Mouse (Mus musculus): ENCODE measurements around the gene Acap2. TPM values are rescaled to one million over a fixed set of nuclear protein-coding genes. Genes with fewer than 3 reads are reported as not detected.

Acap2 gene
- polyA plus RNA-seq, 1 experiment from 2014 or later = 17.2 TPM

DNA sequence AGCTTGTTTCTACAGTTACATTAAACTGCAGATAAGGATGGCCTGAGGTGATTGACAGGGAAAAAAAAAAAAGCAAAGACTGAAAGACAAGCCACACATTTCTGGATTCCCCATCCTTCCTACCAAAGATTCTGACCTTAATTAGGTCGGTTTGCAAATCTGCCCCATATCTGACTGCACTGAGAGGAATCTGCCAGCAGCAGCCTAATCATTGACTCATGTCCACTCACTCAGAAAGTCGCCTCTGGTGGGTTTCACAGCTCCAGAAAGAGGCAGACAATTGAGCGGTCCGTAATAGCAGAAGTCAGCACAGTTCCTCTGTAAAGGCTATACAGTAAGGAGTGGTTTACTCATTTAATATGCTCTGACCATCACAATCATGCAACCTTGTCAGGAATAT is 51.2 kb downstream of the Acap2 start:
- no peak for DNase-seq (ENCODE audit: low spot score)
- H3K9ac ChIP-seq (ENCODE audit: low read depth, low read length) = no peak overlapping the region
- no peaks in the 10 kb centered on the region for H3K27me3 ChIP-seq (replicated peaks; ENCODE audit: control insufficient read depth, insufficient read depth, low read length)
- ATAC-seq (replicated peaks; ENCODE audit: low FRiP score) = no peak
- no peak overlapping the region for H3K4me2 ChIP-seq
- WGBS = 84% methylated on average over 4 of the region's 4 CpGs
- no peak overlapping the region for H3K4me3 ChIP-seq (ENCODE audit: low read depth, low read length)
- H3K27ac ChIP-seq (ENCODE audit: low read depth, low read length) = no peak overlapping the region
- H3K9me3 ChIP-seq (ENCODE audit: control insufficient read depth, low read length) = no peaks in the 10 kb centered on the region
- H3K36me3 ChIP-seq (ENCODE audit: control insufficient read depth, insufficient read depth, low read length) = peaks cover 10% of the 10 kb centered on the region
- no peaks in the 10 kb centered on the region for H3K4me1 ChIP-seq (replicated peaks; ENCODE audit: control insufficient read depth, insufficient read depth, low read length)

DNA sequence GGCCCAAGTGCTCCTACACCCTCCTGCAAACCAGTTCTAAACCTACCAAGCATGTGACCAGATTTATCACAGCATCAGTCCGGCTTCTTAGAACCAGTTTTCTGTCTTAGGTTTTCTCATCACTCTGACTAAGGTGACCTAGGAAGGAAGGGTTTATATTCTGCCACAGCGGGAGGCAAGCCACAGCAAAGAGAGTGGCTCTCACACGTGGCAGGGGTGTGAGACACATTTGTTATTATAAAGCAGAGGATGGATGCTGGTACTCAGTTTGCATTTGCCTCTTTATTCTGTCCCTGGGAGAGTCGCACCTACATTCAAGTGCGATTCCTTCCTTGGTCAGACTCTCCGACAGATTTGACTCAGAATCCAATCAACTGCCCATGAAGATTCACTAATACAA is 52.2 kb downstream of the Acap2 start:
- no peak for ATAC-seq (replicated peaks; ENCODE audit: low FRiP score)
- no peaks in the 10 kb centered on the region for H3K27me3 ChIP-seq (replicated peaks; ENCODE audit: control insufficient read depth, insufficient read depth, low read length)
- 72% methylated on average over 6 of the region's 6 CpGs for WGBS
- no peak for DNase-seq (ENCODE audit: low spot score)
- no peaks in the 10 kb centered on the region for H3K9me3 ChIP-seq (ENCODE audit: control insufficient read depth, low read length)
- H3K27ac ChIP-seq (ENCODE audit: low read depth, low read length) = no peak overlapping the region
- H3K4me3 ChIP-seq (ENCODE audit: low read depth, low read length) = no peak overlapping the region
- H3K4me1 ChIP-seq (replicated peaks; ENCODE audit: control insufficient read depth, insufficient read depth, low read length) = no peaks in the 10 kb centered on the region
- H3K9ac ChIP-seq (ENCODE audit: low read depth, low read length) = no peak overlapping the region
- H3K36me3 ChIP-seq (ENCODE audit: control insufficient read depth, insufficient read depth, low read length) = peaks cover 7% of the 10 kb centered on the region; the same call in 1 of the 2 replicates
- no peak overlapping the region for H3K4me2 ChIP-seq

DNA sequence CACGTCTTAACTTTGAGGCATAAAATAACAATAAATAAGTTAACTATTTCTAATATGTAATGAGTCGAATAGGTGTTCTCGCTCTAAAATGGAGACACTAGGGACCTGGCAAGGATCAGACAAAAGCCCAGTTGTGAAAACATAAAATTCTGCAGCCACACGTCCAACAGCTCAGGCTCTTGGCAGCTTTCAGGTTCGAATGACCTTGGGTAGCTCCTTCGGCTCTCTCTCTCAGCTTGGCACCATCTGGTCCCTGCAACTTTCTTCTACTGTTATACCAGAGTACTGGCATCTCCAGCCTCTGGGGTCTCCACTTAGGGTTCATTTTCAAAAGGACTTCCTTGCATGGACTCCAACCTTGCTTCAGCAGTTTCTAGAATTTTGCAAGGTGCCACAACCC is 53.3 kb downstream of the Acap2 start:
- Histone ChIP-seq H3K4me1 (replicated peaks; ENCODE audit: control insufficient read depth, insufficient read depth, low read length) (no peaks in the 10 kb centered on the region), H3K36me3 (ENCODE audit: control insufficient read depth, insufficient read depth, low read length) (peaks cover 7% of the 10 kb centered on the region; the same call in 1 of the 2 replicates), H3K4me3 (ENCODE audit: low read depth, low read length) (no peak overlapping the region), H3K27ac (ENCODE audit: low read depth, low read length) (no peak overlapping the region), H3K9me3 (ENCODE audit: control insufficient read depth, low read length) (no peaks in the 10 kb centered on the region), H3K4me2 (no peak overlapping the region), H3K9ac (ENCODE audit: low read depth, low read length) (no peak overlapping the region), H3K27me3 (replicated peaks; ENCODE audit: control insufficient read depth, insufficient read depth, low read length) (no peaks in the 10 kb centered on the region)
- ATAC-seq (replicated peaks; ENCODE audit: low FRiP score) = no peak
- WGBS = 85% methylated on average over 6 of the region's 6 CpGs
- no peak for DNase-seq (ENCODE audit: low spot score)

DNA sequence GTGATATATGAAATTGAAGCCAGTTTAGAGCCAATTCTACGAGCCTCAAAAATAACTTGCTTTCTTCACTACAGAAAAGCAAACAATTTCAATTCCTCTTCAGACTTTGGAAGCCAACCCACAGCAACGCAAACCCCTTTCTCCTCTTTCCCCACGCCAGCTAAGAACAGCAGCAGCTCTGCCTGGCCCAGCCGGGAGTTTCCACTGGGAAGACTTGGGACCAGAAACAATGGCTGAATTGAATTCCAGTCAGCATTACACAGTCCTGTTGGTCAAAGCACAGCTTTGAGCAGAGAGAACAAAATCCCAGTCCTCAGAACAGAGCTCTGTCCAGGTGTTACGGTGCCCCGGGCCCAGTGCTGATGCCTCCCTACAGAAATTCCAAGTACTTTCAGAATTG is 59.1 kb downstream of the Acap2 start:
- H3K4me3 ChIP-seq (ENCODE audit: low read depth, low read length) = no peak overlapping the region
- no peaks in the 10 kb centered on the region for H3K27me3 ChIP-seq (replicated peaks; ENCODE audit: control insufficient read depth, insufficient read depth, low read length)
- no peak for ATAC-seq (replicated peaks; ENCODE audit: low FRiP score)
- no peak overlapping the region for H3K9ac ChIP-seq (ENCODE audit: low read depth, low read length)
- no peak overlapping the region for H3K4me2 ChIP-seq
- H3K36me3 ChIP-seq (ENCODE audit: control insufficient read depth, insufficient read depth, low read length) = 0 out of 2 replicates have a peak, but pooled peaks cover 2% of the 10 kb centered on the region
- no peaks in the 10 kb centered on the region for H3K9me3 ChIP-seq (ENCODE audit: control insufficient read depth, low read length)
- 91% methylated on average over 6 of the region's 6 CpGs for WGBS
- H3K27ac ChIP-seq (ENCODE audit: low read depth, low read length) = no peak overlapping the region
- H3K4me1 ChIP-seq (replicated peaks; ENCODE audit: control insufficient read depth, insufficient read depth, low read length) = no peaks in the 10 kb centered on the region
- DNase-seq (ENCODE audit: low spot score) = no peak

- Histone ChIP-seq H3K27me3 (replicated peaks; ENCODE audit: control insufficient read depth, insufficient read depth, low read length) (no peaks in the 10 kb centered on the region), H3K4me1 (replicated peaks; ENCODE audit: control insufficient read depth, insufficient read depth, low read length) (no peaks in the 10 kb centered on the region), H3K4me3 (ENCODE audit: low read depth, low read length) (no peak overlapping the region), H3K4me2 (no peak overlapping the region), H3K36me3 (ENCODE audit: control insufficient read depth, insufficient read depth, low read length) (peaks cover 2% of the 10 kb centered on the region; the same call in 1 of the 2 replicates), H3K27ac (ENCODE audit: low read depth, low read length) (no peak overlapping the region), H3K9ac (ENCODE audit: low read depth, low read length) (no peak overlapping the region), H3K9me3 (ENCODE audit: control insufficient read depth, low read length) (no peaks in the 10 kb centered on the region)
- no peak for ATAC-seq (replicated peaks; ENCODE audit: low FRiP score)
- 67% methylated on average over 13 of the region's 13 CpGs for WGBS
- no peak for DNase-seq (ENCODE audit: low spot score)
Observed at GRCm38 (mm10) chr16:31136616-31137253, 64.3 kb downstream of the Acap2 start.

- peaks cover 2% of the 10 kb centered on the region; the same call in 1 of the 2 replicates for H3K36me3 ChIP-seq (ENCODE audit: control insufficient read depth, insufficient read depth, low read length)
- no peak overlapping the region for H3K4me3 ChIP-seq (ENCODE audit: low read depth, low read length)
- no peak for ATAC-seq (replicated peaks; ENCODE audit: low FRiP score)
- no peaks in the 10 kb centered on the region for H3K4me1 ChIP-seq (replicated peaks; ENCODE audit: control insufficient read depth, insufficient read depth, low read length)
- H3K9ac ChIP-seq (ENCODE audit: low read depth, low read length) = no peak overlapping the region
- DNase-seq (ENCODE audit: low spot score) = no peak
- 77% methylated on average over 8 of the region's 8 CpGs for WGBS
- H3K4me2 ChIP-seq = no peak overlapping the region
- H3K27ac ChIP-seq (ENCODE audit: low read depth, low read length) = no peak overlapping the region
- H3K27me3 ChIP-seq (replicated peaks; ENCODE audit: control insufficient read depth, insufficient read depth, low read length) = no peaks in the 10 kb centered on the region
- no peaks in the 10 kb centered on the region for H3K9me3 ChIP-seq (ENCODE audit: control insufficient read depth, low read length)
Observed at GRCm38 (mm10) chr16:31135519-31135918, 65.5 kb downstream of the Acap2 start.

GRCm38 (mm10) chr16:31131531-31131930 is 69.5 kb downstream of the Acap2 start:
- H3K36me3 ChIP-seq (ENCODE audit: control insufficient read depth, insufficient read depth, low read length) = no peaks in the 10 kb centered on the region; the same call in 1 of the 2 replicates
- no peak overlapping the region for H3K4me3 ChIP-seq (ENCODE audit: low read depth, low read length)
- H3K9me3 ChIP-seq (ENCODE audit: control insufficient read depth, low read length) = no peaks in the 10 kb centered on the region
- H3K4me2 ChIP-seq = no peak overlapping the region
- no peak overlapping the region for H3K9ac ChIP-seq (ENCODE audit: low read depth, low read length)
- no peak overlapping the region for H3K27ac ChIP-seq (ENCODE audit: low read depth, low read length)
- WGBS = 66% methylated on average over 5 of the region's 5 CpGs
- no peaks in the 10 kb centered on the region for H3K27me3 ChIP-seq (replicated peaks; ENCODE audit: control insufficient read depth, insufficient read depth, low read length)
- DNase-seq (ENCODE audit: low spot score) = no peak
- no peaks in the 10 kb centered on the region for H3K4me1 ChIP-seq (replicated peaks; ENCODE audit: control insufficient read depth, insufficient read depth, low read length)
- ATAC-seq (replicated peaks; ENCODE audit: low FRiP score) = no peak

DNA sequence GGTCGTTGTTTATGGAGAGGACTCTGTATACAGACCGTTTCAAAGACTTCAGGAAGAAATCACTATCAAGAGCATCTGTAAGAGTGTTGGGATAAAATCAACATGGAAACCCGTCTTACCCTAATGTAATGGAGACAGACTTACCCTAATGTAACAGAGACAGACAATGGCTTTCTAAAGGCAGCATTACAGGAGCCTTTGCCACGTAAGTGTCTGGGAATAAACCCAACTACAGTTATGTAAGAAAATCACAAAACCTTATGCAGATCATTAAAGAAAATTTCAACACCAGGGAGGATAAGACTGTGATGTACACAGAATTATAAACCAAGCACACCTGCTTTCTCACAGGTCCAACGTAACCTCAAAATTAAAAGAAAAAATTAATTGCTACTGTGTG is 72.9 kb downstream of the Acap2 start:
- no peak overlapping the region for H3K4me3 ChIP-seq (ENCODE audit: low read depth, low read length)
- no peaks in the 10 kb centered on the region for H3K4me1 ChIP-seq (replicated peaks; ENCODE audit: control insufficient read depth, insufficient read depth, low read length)
- H3K27ac ChIP-seq (ENCODE audit: low read depth, low read length) = no peak overlapping the region
- WGBS = 86% methylated on average over 5 of the region's 5 CpGs
- ATAC-seq (replicated peaks; ENCODE audit: low FRiP score) (no peak), DNase-seq (ENCODE audit: low spot score) (no peak)
- H3K36me3 ChIP-seq (ENCODE audit: control insufficient read depth, insufficient read depth, low read length) = peaks cover 2% of the 10 kb centered on the region; the same call in 1 of the 2 replicates
- H3K9me3 ChIP-seq (ENCODE audit: control insufficient read depth, low read length) = no peaks in the 10 kb centered on the region
- H3K27me3 ChIP-seq (replicated peaks; ENCODE audit: control insufficient read depth, insufficient read depth, low read length) = no peaks in the 10 kb centered on the region
- H3K9ac ChIP-seq (ENCODE audit: low read depth, low read length) = no peak overlapping the region
- H3K4me2 ChIP-seq = no peak overlapping the region

DNA sequence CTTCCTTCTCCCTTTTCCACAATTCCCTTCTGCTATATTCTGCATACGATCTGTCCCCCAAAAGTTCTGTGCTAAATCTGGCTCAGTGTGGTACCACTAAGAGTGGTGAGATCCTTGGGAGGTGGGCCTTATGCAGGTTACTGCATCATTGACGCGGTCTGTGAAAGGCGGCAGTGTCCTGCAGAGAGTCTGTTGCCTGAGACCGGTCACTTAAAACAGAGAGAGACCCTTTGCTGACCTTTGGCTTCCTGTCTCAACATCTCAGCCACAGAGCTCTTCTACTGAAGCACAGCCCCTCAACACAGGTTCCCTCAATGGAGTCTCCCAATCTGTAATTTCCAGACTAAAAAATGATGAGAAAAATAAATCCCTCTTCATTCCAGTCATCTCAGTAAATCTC is 76.1 kb downstream of the Acap2 start:
- ATAC-seq (replicated peaks; ENCODE audit: low FRiP score) = no peak
- Histone ChIP-seq H3K27me3 (replicated peaks; ENCODE audit: control insufficient read depth, insufficient read depth, low read length) (no peaks in the 10 kb centered on the region), H3K9me3 (ENCODE audit: control insufficient read depth, low read length) (no peaks in the 10 kb centered on the region), H3K36me3 (ENCODE audit: control insufficient read depth, insufficient read depth, low read length) (peaks cover 5% of the 10 kb centered on the region), H3K4me2 (no peak overlapping the region), H3K9ac (ENCODE audit: low read depth, low read length) (no peak overlapping the region), H3K27ac (ENCODE audit: low read depth, low read length) (no peak overlapping the region), H3K4me3 (ENCODE audit: low read depth, low read length) (no peak overlapping the region), H3K4me1 (replicated peaks; ENCODE audit: control insufficient read depth, insufficient read depth, low read length) (no peaks in the 10 kb centered on the region)
- no peak for DNase-seq (ENCODE audit: low spot score)
- 88% methylated on average over 5 of the region's 5 CpGs for WGBS

All from liver, embryonic 11.5 days (tissue).